Mouse (Mus musculus): ENCODE data around the gene Grk2.

Grk2 gene

DNA sequence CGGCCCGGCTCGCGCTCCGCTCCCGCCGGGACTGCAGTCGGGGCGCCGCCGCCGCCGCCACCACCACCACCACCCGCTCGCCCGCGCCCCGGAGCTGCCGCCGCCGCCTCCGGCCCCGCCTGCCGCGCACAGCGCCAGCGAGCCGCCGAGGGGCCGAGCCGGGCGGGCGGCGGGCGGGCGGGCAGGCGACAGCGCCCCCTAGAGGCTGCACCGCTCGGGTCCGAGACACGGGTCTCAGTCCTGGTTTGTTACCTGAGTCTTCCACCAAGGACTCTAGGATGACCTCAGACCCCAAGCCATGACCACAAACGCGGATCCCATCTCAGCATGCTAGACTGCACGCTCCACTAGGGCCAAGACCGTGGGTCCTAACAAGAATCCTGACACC is at the start of gene Grk2:
Grk2 (minus strand) TSS at position 33 of the 388 bp plus-strand sequence.
- DNase-seq (ENCODE audit: low spot score): peak; percentile 68

GRCm38 (mm10) chr19:4349455-4349854 is 43.4 kb upstream of the Grk2 start:
- no peak for DNase-seq (ENCODE audit: low spot score)

- no peak for DNase-seq (ENCODE audit: low spot score)
Observed at GRCm38 (mm10) chr19:4346479-4346878, 40.5 kb upstream of the Grk2 start.

DNA sequence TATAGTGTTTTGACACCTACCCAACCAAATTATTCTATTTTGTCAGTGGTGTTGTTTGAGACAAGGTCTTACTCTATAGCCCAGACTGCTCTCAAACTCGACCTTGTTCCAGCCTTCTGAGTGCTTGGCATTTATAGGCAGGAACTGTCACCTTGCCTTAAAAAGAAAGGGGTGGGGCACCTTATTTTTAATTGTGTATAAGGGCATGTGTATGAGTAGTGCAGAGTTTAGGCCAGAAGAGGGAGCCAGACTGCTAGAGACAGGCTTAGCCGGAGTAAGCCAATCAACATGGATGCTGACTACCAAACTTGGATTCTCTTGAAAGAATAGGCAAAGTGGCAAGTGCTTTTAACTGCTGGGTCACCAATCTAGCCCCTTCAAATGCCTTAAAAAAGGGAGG is 32.1 kb upstream of the Grk2 start:
- DNase-seq (ENCODE audit: low spot score): peak; percentile 77

GRCm38 (mm10) chr19:4333791-4334190 is 27.8 kb upstream of the Grk2 start:
- peak; percentile 99 for DNase-seq (ENCODE audit: low spot score)

- DNase-seq (ENCODE audit: low spot score): peak; percentile 74
Observed at GRCm38 (mm10) chr19:4333100-4333775, 27.2 kb upstream of the Grk2 start.

GRCm38 (mm10) chr19:4332653-4333052 is 26.6 kb upstream of the Grk2 start:
- DNase-seq (ENCODE audit: low spot score): peak; percentile 73

GRCm38 (mm10) chr19:4331273-4331672 is 25.3 kb upstream of the Grk2 start:
- DNase-seq (ENCODE audit: low spot score): no peak

GRCm38 (mm10) chr19:4330603-4331002 is 24.6 kb upstream of the Grk2 start:
- no peak for DNase-seq (ENCODE audit: low spot score)

DNA sequence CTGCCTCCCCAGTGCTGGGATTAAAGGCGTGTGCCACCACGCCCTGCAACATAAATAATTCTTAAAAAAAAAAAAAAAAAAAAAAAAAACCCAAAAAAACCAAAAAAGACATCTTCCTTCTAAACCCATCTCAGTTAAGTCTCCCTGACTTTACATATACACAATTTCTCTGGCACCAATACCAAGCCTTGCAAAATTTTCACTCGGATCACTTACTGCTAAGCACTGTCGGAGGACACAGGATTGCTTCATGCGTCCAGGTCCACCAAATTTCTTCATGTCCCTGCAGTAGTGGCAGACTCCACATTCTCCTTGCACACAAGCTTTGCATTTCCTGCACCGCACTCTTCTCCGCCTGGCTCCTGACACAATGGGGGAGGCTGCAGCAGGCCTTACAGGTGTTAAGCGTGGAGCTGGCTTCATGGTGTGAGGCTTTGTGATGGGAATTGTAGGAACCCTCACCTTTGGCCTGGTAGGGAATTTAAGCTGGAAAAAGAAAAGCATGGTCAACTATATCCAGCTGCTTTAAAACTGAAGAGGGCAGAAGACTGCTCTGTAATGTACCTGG is 22.8 kb upstream of the Grk2 start:
- no peak for DNase-seq (ENCODE audit: low spot score)

GRCm38 (mm10) chr19:4326881-4327280 is 20.9 kb upstream of the Grk2 start:
- DNase-seq (ENCODE audit: low spot score): peak; percentile 40

DNA sequence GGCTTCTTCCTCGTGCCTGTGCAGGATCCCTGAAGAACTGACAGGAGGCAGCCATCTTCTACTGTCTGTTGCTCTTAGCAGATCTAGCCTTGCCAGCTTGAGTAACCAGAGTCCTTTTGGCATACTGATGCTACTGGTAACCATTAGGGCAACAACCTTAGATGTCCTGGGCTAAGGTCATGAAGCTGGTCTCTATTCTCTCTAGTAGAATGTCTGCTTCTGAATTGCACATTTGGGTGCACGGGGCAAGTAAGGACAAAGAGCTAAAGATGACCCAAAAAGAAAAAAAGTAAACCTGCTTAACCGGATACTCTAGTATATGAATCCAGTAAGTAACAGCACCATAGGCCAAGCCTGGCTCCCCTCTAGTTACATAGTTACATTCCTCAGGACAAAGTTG is 20.1 kb upstream of the Grk2 start:
- no peak for DNase-seq (ENCODE audit: low spot score)

DNA sequence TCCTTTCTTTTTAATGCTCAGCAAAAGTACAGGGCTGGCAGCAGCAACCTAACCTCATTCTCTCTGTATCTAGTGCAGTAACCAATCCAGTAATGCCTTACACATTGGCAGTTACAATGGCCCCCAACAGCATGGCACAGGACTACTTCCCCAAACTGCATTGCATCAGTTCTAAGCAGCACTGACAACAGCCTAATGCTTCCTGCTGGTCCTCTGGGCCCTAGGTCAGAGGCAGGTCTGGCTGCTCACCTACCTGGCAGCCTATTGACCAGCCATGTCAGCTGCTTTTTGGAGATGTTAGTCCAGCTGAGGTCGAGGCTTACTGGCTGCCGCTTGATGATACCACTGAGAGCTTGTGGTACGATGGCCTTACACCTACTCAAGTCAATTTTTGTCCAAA is 16.1 kb upstream of the Grk2 start:
- no peak for DNase-seq (ENCODE audit: low spot score)

GRCm38 (mm10) chr19:4321622-4322021 is 15.6 kb upstream of the Grk2 start:
- DNase-seq (ENCODE audit: low spot score): no peak

DNA sequence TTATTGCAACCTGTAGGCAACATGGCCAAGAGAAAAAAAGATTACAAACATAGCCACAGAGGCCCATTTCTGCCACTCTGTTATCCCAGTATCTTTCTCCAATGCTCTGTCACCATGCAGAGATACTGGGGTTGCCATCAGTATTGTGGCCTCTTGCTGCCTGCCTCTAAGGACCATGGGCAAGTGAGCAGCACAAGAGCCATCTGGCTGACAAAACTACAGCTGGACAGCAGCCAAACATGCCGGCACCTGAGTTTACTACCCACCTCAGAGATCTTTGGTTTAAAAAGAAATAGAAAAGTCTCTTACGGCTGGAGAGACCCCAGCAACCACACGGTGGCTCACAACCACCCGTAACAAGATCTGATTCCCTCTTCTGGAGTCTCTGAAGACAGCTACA is 13.2 kb upstream of the Grk2 start:
- DNase-seq (ENCODE audit: low spot score): no peak

- peak; percentile 74 for DNase-seq (ENCODE audit: low spot score)
Observed at GRCm38 (mm10) chr19:4317181-4317580, 11.2 kb upstream of the Grk2 start.

GRCm38 (mm10) chr19:4315223-4315944 is 9.4 kb upstream of the Grk2 start:
- DNase-seq (ENCODE audit: low spot score): peak; percentile 95

GRCm38 (mm10) chr19:4309776-4310185 is 3.8 kb upstream of the Grk2 start:
- peak; percentile 85 for DNase-seq (ENCODE audit: low spot score)

DNA sequence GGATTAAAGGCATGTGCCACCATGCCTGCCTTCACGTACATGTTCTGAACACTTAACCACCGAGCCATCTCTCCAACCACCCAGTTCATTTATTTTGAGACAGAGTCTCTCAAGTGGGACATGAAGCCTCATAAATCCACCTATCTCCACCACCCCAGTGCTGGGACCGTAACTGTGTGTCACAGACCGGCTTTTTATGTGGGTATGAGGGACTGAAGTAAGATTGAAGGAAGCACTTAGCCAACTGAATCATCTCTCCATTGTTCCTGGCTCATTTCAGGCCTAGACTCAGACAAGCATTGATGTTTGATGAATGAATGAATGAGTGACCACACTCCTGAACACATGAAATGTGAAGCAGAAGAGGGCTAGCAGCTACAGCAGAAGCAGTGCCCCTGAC is 3.3 kb upstream of the Grk2 start:
- no peak for DNase-seq (ENCODE audit: low spot score)

GRCm38 (mm10) chr19:4305491-4306189 is 382 bp downstream of the Grk2 start:
- DNase-seq (ENCODE audit: low spot score): peak; percentile 45

DNA sequence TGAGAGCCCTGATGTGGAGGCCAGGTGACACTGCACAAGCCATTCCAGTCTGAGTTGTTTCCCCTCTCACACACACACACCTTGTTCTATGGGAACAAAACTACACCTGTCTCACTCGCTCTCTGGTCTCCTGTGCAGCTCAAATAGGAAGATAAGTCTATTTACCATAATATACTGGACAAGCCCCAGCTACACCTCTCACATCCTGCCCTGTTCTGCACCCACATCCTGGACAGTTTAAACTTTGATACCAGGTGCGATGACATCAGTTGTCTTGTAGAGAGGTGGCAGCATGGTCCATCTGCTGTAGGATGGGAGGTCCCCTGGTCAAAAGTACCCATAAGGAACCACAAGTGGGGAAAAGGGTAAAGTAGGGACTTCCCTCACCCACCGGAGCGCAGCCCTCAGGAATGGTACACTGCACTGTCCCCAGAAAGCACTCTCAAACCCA is 1.1 kb downstream of the Grk2 start:
- DNase-seq (ENCODE audit: low spot score): no peak

- no peak for DNase-seq (ENCODE audit: low spot score)
Observed at GRCm38 (mm10) chr19:4304251-4304821, 1.7 kb downstream of the Grk2 start.

Data from adipocyte (in vitro differentiated cells).